Comparison of ENCODE assay signal across 12 mouse cellular contexts in the genomic region with DNA sequence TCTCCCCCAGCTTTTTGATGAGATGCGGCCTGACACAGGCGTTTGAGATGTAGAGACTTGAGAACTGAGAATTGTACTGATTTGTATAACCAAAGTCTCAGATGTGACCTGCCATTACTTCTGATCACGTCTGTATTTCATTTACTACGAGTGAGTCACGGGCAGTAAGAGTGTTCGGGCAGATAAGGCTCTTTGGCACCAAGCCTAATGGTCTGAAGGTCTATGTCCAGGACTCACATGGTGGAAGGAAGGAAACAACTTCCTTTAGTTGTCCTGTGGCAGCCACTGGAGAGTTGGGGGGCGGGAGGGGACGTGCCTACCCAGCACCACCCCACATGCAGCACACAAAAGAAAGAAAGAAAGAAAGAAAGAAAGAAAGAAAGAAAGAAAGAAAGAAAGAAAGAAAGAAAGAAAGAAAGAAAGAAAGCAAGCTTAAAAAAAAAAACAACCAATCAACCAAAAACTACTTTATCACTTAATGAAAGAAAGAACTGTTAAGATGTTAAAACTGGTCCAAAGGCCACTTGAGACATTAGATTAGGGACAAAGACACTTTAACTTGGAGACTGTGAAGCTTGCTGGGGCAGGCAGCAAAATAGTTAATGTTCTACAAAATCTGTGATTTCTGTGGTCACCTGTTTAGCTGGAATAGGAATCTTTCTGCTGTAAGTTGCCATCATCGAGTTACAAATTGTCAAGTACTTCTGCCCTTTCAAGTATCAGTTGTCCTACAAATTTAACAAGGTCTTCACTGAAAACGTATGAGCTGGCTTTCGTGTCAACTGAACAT. TPM values are rescaled to one million over a fixed set of nuclear protein-coding genes. Genes with fewer than 3 reads are reported as not detected.
DNase-seq lines count a peak whose midpoint lies in the region; TF ChIP-seq lines count a peak whose summit lies in the region.
"Had no signal": no experiment of that assay in that cellular context is flagged by ENCODE, and none has a peak within 500 bp of the region (broad histone marks: within the 10 kb centered on the region; RNA-seq: fewer than 3 reads in every experiment).

No protein-coding gene starts in this region.

- no peak for TF ChIP-seq CTCF in embryonic fibroblast, embryonic 13.5 days (IDR thresholded peaks at IDR 0.05; ENCODE audit: borderline replicate concordance, insufficient read depth, low read length)

- no peaks in the 10 kb centered on the region for H3K36me3 ChIP-seq in heart, embryonic 10.5 days

- no peak overlapping the region for H3K4me3 ChIP-seq in heart, embryonic 10.5 days
- H3K4me3 ChIP-seq in embryonic fibroblast, embryonic 13.5 days (ENCODE audit: insufficient read depth, low read length): no peak overlapping the region
- H3K4me3 ChIP-seq: limb, embryonic 15.5 days; myocyte had no signal

- no peaks in the 10 kb centered on the region for H3K9me3 ChIP-seq in heart, embryonic 10.5 days
- H3K9me3 ChIP-seq: limb, embryonic 15.5 days had no signal

- H3K4me1 ChIP-seq in heart, embryonic 10.5 days: peaks cover 8% of the 10 kb centered on the region
- H3K4me1 ChIP-seq in embryonic fibroblast, embryonic 13.5 days (ENCODE audit: control insufficient read depth, insufficient read depth, low read length): peaks cover 11% of the 10 kb centered on the region

- no peaks in the 10 kb centered on the region for H3K27me3 ChIP-seq in heart, embryonic 10.5 days (ENCODE audit: insufficient read depth, poor library complexity, severe bottlenecking)
- H3K27me3 ChIP-seq: limb, embryonic 15.5 days had no signal

- 62% methylated on average over 11 of the region's 11 CpGs for WGBS in heart, embryonic 10.5 days

- TF ChIP-seq POLR2A in embryonic fibroblast, embryonic 13.5 days (IDR thresholded peaks at IDR 0.05; ENCODE audit: low read depth, low read length): no peak

- no peak overlapping the region for H3K27ac ChIP-seq in heart, embryonic 10.5 days
- peak overlapping the region; percentile 46 for H3K27ac ChIP-seq in embryonic fibroblast, embryonic 13.5 days (ENCODE audit: insufficient read depth, low read length)
- H3K27ac ChIP-seq: limb, embryonic 15.5 days had no signal

- peak; percentile 55 to 79 for DNase-seq in heart, adult 18-20 months
- no peak for DNase-seq in heart, embryonic 10.5 days (ENCODE audit: low spot score)
- DNase-seq in kidney, adult 18-20 months: peak; percentile 61
- peak; percentile 70 for DNase-seq in lung, postnatal 14 days
- DNase-seq in layer of hippocampus, adult 11-12 months (ENCODE audit: low spot score): no peak
- DNase-seq in layer of hippocampus, postnatal 25 days (ENCODE audit: extremely low spot score in 1 of 2, low spot score in 1 of 2): no peak
- DNase-seq in ovary, adult 18-20 months (ENCODE audit: low spot score): no peak
- DNase-seq: cerebellum, postnatal 25 days; spleen, adult 18-20 months had no signal

RNA-seq across cellular contexts. Expression of a gene that starts 24.1 kb away (rescaled TPM):
- 1,000 to 10,000 TPM; 1,743 to 1,808 TPM for total RNA-seq in heart, adult 18-20 months (2021)
- 2,804 and 3,368 TPM in 2 replicates for polyA plus RNA-seq in heart, embryonic 10.5 days (2016; fragmentation: Nextera tagmentation; extraction: Ambion mirVana)
- polyA plus RNA-seq in embryonic fibroblast, embryonic 13.5 days (2011; ENCODE audit: insufficient read length, low read depth, missing spikeins): 2,507 and 2,625 TPM in 2 replicates
- 1,000 to 10,000 TPM; 2,114 to 2,470 TPM for total RNA-seq in layer of hippocampus, postnatal 25 days (2021)

Comparison
In these comparisons a context has a peak if more than half of its experiments do, and no peak if none do; other contexts are left out.
1. DNase-seq: peak in heart, adult 18-20 months (2 of 2), kidney, adult 18-20 months (single experiment) and lung, postnatal 14 days (single experiment); none in heart, embryonic 10.5 days (single experiment), layer of hippocampus, adult 11-12 months (single experiment), layer of hippocampus, postnatal 25 days (0 of 2) and ovary, adult 18-20 months (single experiment).